Mouse (Mus musculus): ENCODE results near the gene Ppm1h.

Gene Ppm1h

GRCm38 (mm10) chr10:122746211-122746610 is 67.6 kb downstream of the Ppm1h start:
- no peak for DNase-seq (ENCODE audit: low spot score)

- DNase-seq (ENCODE audit: low spot score): no peak
These were observed 68.8 kb downstream of the Ppm1h start for GRCm38 (mm10) chr10:122747151-122747925.

- DNase-seq (ENCODE audit: low spot score): no peak
These were observed 69.9 kb downstream of the Ppm1h start for GRCm38 (mm10) chr10:122748361-122748951.

- no peak for DNase-seq (ENCODE audit: low spot score)
These were observed 70.5 kb downstream of the Ppm1h start for GRCm38 (mm10) chr10:122749071-122749470.

GRCm38 (mm10) chr10:122749876-122750275 is 71.3 kb downstream of the Ppm1h start:
- DNase-seq (ENCODE audit: low spot score): no peak

GRCm38 (mm10) chr10:122752950-122753923 is 74.7 kb downstream of the Ppm1h start:
- no peak for DNase-seq (ENCODE audit: low spot score)

- DNase-seq (ENCODE audit: low spot score): no peak
These were observed 75.4 kb downstream of the Ppm1h start for GRCm38 (mm10) chr10:122753924-122754307.

- no peak for DNase-seq (ENCODE audit: low spot score)
These were observed 76.4 kb downstream of the Ppm1h start for GRCm38 (mm10) chr10:122754967-122755366.

- no peak for DNase-seq (ENCODE audit: low spot score)
These were observed 78.4 kb downstream of the Ppm1h start for GRCm38 (mm10) chr10:122756879-122757530.

GRCm38 (mm10) chr10:122757727-122758126 is 79.2 kb downstream of the Ppm1h start:
- DNase-seq (ENCODE audit: low spot score): no peak

- no peak for DNase-seq (ENCODE audit: low spot score)
These were observed 79.8 kb downstream of the Ppm1h start for GRCm38 (mm10) chr10:122758346-122758745.

GRCm38 (mm10) chr10:122759729-122760128 is 81.2 kb downstream of the Ppm1h start:
- DNase-seq (ENCODE audit: low spot score): no peak

GRCm38 (mm10) chr10:122760469-122761307 is 82.1 kb downstream of the Ppm1h start:
- DNase-seq (ENCODE audit: low spot score): no peak

- no peak for DNase-seq (ENCODE audit: low spot score)
These were observed 84.4 kb downstream of the Ppm1h start for GRCm38 (mm10) chr10:122762772-122763511.

- DNase-seq (ENCODE audit: low spot score): no peak
These were observed 85.0 kb downstream of the Ppm1h start for GRCm38 (mm10) chr10:122763596-122763995.

- DNase-seq (ENCODE audit: low spot score): no peak
These were observed 86.1 kb downstream of the Ppm1h start for GRCm38 (mm10) chr10:122764653-122765052.

- DNase-seq (ENCODE audit: low spot score): no peak
These were observed 87.0 kb downstream of the Ppm1h start for GRCm38 (mm10) chr10:122765521-122765920.

- DNase-seq (ENCODE audit: low spot score): no peak
These were observed 87.4 kb downstream of the Ppm1h start for GRCm38 (mm10) chr10:122765992-122766391.

- no peak for DNase-seq (ENCODE audit: low spot score)
These were observed 89.8 kb downstream of the Ppm1h start for GRCm38 (mm10) chr10:122768204-122768892.

GRCm38 (mm10) chr10:122768893-122769341 is 90.4 kb downstream of the Ppm1h start:
- DNase-seq (ENCODE audit: low spot score): no peak
